Mouse (Mus musculus) limb, embryonic 14.5 days (tissue): ENCODE measurements around the gene Garem2. TPM values are rescaled to one million over a fixed set of nuclear protein-coding genes. Genes with fewer than 3 reads are reported as not detected.

ENCODE experiments used
- ATAC-seq: fragments of 200-750 bp; cut with Nextera tagmentation; 2 replicates; pipeline ENCODE4 v1.8.0; 2017; ENCODE audit warnings: low read depth, moderate number of reproducible peaks, moderate TSS enrichment; ENCODE audit not compliant: low FRiP score
- DNase-seq: peaks from one replicate; pipeline ENCODE4 v3.0.0-alpha.2; 2015; ENCODE audit warnings: low spot score
- H3K27ac ChIP-seq: fragments of 300-500 bp; sonication (generic); replicated peaks from 2 replicates; pipeline ENCODE4 v1.5.1; 2014; ENCODE audit warnings: low read depth, mild to moderate bottlenecking, low read length, moderate library complexity, mixed read lengths
- H3K27me3 ChIP-seq: fragments of 300-500 bp; sonication (generic); 2 replicates; pipeline ENCODE4 v1.6.1; 2014; ENCODE audit warnings: low read length, mixed read lengths; ENCODE audit not compliant: control insufficient read depth, insufficient read depth
- H3K36me3 ChIP-seq: fragments of 300-500 bp; sonication (generic); 2 replicates; pipeline ENCODE4 v1.6.1; 2014; ENCODE audit warnings: mild to moderate bottlenecking, low read length, moderate library complexity, mixed read lengths; ENCODE audit not compliant: control insufficient read depth, insufficient read depth
- H3K4me1 ChIP-seq: fragments of 300-500 bp; sonication (generic); 2 replicates; pipeline ENCODE4 v1.6.1; 2014; ENCODE audit warnings: antibody characterized with exemption, low read length, mixed read lengths; ENCODE audit not compliant: control insufficient read depth, insufficient read depth
- H3K4me2 ChIP-seq: fragments of 300-500 bp; sonication (generic); replicated peaks from 2 replicates; pipeline ENCODE4 v1.6.1; 2014; ENCODE audit warnings: low read depth, mild to moderate bottlenecking, low read length, moderate library complexity; ENCODE audit not compliant: severe bottlenecking
- H3K4me3 ChIP-seq: fragments of 300-500 bp; sonication (generic); replicated peaks from 2 replicates; pipeline ENCODE4 v1.5.1; 2014; ENCODE audit warnings: low read length
- H3K9ac ChIP-seq: fragments of 300-500 bp; sonication (generic); 2 replicates; pipeline ENCODE4 v1.6.1; 2014; ENCODE audit warnings: mild to moderate bottlenecking, low read depth, low read length, moderate library complexity; ENCODE audit not compliant: severe bottlenecking
- H3K9me3 ChIP-seq: fragments of 300-500 bp; sonication (generic); 2 replicates; pipeline ENCODE4 v1.6.1; 2016; ENCODE audit warnings: low read length; ENCODE audit not compliant: control insufficient read depth
- POLR2A ChIP-seq: fragments of 200-500 bp; IDR thresholded peaks from 2 replicates; pipeline ENCODE4 v1.8.0; 2012; ENCODE audit warnings: inconsistent platforms, mild to moderate bottlenecking, moderate library complexity, borderline replicate concordance; ENCODE audit not compliant: insufficient read depth, insufficient read length; ENCODE audit errors: extremely low read depth
- WGBS: fragments of 180-500 bp; shearing (Covaris S2); extraction: QIAGEN DNeasy Blood & Tissue Kit; methylation state at CpG from one replicate; pipeline ENCODE4 v1.1.7; 2014; 5-methylcytosine and 5-hydroxymethylcytosine counted together
- polyA plus RNA-seq, 2 experiments: library from polyadenylated mRNA; depleted of rRNA in 1 of 2; stranded (reverse) in 1 of 2; unstranded in 1 of 2; fragments of >200 nt; fragmentation: Nextera tagmentation in 1 of 2; extraction: Ambion mirVana in 1 of 2; gene quantifications; 2 replicates each; pipeline versions ENCODE4 v1.2.1 to v1.2.3; 2012 to 2014

The Garem2 gene
- polyA plus RNA-seq, 2 experiments: 0.56 to 1.2 TPM

DNA sequence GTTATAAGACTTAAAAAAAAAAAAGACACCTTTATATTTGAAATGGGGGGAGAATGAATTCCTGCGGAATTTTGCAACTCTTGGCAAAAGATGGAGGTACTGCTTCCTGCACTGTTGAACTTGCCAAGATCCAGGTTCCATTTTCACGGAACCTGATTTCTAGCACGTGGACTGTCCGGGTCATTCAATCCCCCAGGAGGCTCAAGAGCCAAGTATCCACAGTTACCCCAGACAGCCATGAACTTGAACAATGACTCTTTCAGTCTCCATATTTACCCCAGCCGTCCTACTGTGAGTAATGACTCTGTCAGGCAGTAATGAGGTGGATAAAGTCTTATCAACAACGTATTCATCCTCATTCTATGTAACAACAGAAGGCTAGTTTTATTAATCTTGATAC lies 41.6 kb downstream of the Garem2 start:
- H3K9ac ChIP-seq: no peak overlapping the region
- no peak overlapping the region for H3K4me3 ChIP-seq
- WGBS: 93% methylated on average over 6 of the region's 6 CpGs
- DNase-seq (no peak), ATAC-seq (no peak)
- H3K9me3 ChIP-seq: no peaks in the 10 kb centered on the region
- no peak overlapping the region for H3K27ac ChIP-seq
- H3K4me1 ChIP-seq: no peaks in the 10 kb centered on the region
- H3K27me3 ChIP-seq: no peaks in the 10 kb centered on the region
- TF ChIP-seq POLR2A: no peak
- H3K36me3 ChIP-seq: peaks cover 51% of the 10 kb centered on the region
- no peak overlapping the region for H3K4me2 ChIP-seq

DNA sequence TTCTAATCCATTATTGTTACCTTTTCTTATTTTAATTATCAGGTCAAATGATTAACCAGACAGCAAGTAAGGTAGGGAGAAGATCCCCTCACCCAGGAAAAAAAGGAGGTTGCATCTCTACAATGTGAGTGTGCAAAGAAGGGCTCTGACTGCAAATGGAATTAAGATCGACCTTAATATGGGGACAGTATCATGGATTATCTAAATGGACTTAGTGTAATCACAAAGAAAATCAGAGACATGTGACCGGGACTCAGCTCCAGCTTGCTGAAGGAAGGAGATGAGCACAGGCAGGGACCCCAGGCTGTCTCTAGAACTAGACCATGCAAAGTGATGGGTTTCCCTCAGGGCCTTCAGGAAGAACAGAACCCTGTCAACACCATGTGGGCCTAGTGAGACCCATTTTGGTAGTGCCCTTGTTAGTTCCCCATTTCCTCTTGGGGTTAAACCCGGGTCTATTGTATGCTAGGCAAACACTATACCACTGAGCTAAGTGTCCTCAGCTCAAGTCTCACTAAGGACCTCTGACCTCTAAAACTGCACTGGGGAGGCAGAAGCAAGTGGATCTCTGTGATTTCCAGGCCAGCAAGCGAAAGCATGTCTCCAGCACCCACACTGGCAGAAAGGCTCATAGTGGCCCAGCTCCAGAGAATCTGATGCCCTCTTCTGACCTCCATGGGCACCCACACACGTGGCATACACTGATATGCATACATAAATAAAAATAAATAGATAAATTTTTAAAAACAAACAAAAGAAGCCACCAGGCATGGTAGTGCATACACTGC lies 43.4 kb downstream of the Garem2 start:
- no peak for DNase-seq
- ATAC-seq: no peak
- Histone ChIP-seq H3K27me3 (no peaks in the 10 kb centered on the region), H3K4me1 (peaks cover 4% of the 10 kb centered on the region; the same call in 1 of the 2 replicates), H3K4me3 (no peak overlapping the region), H3K4me2 (no peak overlapping the region), H3K9ac (no peak overlapping the region), H3K9me3 (no peaks in the 10 kb centered on the region), H3K36me3 (peaks cover 34% of the 10 kb centered on the region), H3K27ac (no peak overlapping the region)
- TF ChIP-seq POLR2A: no peak
- 88% methylated on average over 5 of the region's 5 CpGs for WGBS

DNA sequence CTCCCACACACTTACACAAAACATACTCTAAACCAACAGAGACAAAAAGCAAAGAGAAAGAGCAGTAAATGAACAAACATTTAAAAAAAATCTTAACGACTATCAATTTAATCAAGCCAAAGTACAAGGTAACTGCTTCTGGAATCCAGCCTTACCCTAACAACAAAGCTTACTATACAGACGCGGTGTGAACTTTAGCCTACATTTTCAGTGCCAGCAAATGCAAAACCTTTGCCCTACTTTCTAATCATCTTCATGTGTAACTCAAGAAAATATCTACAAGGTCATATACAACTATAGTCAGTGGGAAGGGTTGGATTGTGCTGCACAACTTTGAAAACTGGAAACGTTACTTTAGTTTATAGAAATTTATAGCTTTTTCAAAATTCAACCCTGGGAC lies 47.0 kb downstream of the Garem2 start:
- no peaks in the 10 kb centered on the region for H3K9me3 ChIP-seq
- ATAC-seq: no peak
- H3K4me2 ChIP-seq: no peak overlapping the region
- H3K4me3 ChIP-seq: no peak overlapping the region
- H3K36me3 ChIP-seq: peaks cover 2% of the 10 kb centered on the region; the same call in 1 of the 2 replicates
- no peak for TF ChIP-seq POLR2A
- peaks cover 12% of the 10 kb centered on the region for H3K4me1 ChIP-seq
- H3K9ac ChIP-seq: no peak overlapping the region
- no peak for DNase-seq
- 73% methylated on average over 4 of the region's 4 CpGs for WGBS
- no peak overlapping the region for H3K27ac ChIP-seq
- no peaks in the 10 kb centered on the region for H3K27me3 ChIP-seq

DNA sequence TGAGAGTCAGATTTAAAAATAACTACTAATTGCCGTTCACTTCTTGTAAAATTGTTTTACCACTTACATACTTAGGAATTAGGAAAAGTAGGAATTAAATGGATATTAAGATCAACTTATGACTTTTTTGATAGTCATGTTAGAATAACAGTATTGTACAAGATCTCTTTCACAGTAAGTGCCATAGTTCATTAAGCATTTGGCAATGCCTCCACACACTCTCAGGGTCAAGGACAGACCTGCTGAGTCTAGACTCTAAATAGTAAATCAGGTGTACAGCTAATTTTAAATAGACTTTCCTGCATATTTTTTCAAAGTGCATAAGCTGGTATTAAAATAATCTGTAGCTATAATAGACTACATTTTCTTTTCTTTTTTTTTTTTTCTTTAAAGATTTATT lies 47.5 kb downstream of the Garem2 start:
- Histone ChIP-seq H3K9me3 (no peaks in the 10 kb centered on the region), H3K4me3 (no peak overlapping the region), H3K4me1 (peaks cover 12% of the 10 kb centered on the region), H3K4me2 (no peak overlapping the region), H3K27ac (no peak overlapping the region), H3K27me3 (no peaks in the 10 kb centered on the region), H3K9ac (no peak overlapping the region), H3K36me3 (peaks cover 2% of the 10 kb centered on the region; the same call in 1 of the 2 replicates)
- TF ChIP-seq POLR2A: no peak
- WGBS: 70% methylated on average over 1 of the region's 1 CpGs
- DNase-seq (no peak), ATAC-seq (no peak)

DNA sequence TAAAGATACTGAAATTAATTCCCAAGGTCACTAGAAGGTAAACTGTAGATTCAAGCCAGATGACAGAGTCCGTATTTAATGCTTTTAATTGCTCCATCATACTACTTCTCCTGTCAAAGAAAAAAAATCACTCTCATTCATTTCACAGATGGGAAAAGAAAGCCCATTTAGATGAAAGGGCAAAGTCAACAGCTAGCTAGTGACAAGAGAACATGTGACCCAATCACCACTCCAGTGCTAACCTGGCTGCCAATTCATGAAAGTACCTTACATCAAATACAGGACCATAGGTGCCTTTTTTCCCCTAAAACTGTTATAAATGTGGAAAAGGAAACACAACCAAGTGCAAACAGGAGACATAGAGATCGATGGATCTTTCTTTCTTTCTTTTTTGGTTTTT lies 48.3 kb downstream of the Garem2 start:
- peaks cover 2% of the 10 kb centered on the region; the same call in 1 of the 2 replicates for H3K36me3 ChIP-seq
- no peak overlapping the region for H3K4me2 ChIP-seq
- no peak for ATAC-seq
- no peak for TF ChIP-seq POLR2A
- H3K9ac ChIP-seq: no peak overlapping the region
- no peaks in the 10 kb centered on the region for H3K27me3 ChIP-seq
- H3K4me1 ChIP-seq: peaks cover 12% of the 10 kb centered on the region
- H3K27ac ChIP-seq: no peak overlapping the region
- H3K4me3 ChIP-seq: no peak overlapping the region
- 84% methylated on average over 2 of the region's 2 CpGs for WGBS
- no peak for DNase-seq
- H3K9me3 ChIP-seq: no peaks in the 10 kb centered on the region
